Mouse (Mus musculus) kidney, embryonic 16.5 days (tissue): ENCODE results near the gene Mettl1. TPM values are rescaled to one million over a fixed set of nuclear protein-coding genes. Genes with fewer than 3 reads are reported as not detected.

Source experiments
- ATAC-seq: fragments of 200-750 bp; cut with Nextera tagmentation; 2 replicates; pipeline ENCODE4 v1.8.0; 2017; ENCODE audit warnings: moderate TSS enrichment; ENCODE audit not compliant: low FRiP score, low TSS enrichment
- H3K27ac ChIP-seq: fragments of 300-500 bp; sonication (generic); 2 replicates; pipeline ENCODE4 v1.5.1; 2014; ENCODE audit warnings: low read length
- H3K27me3 ChIP-seq: fragments of 300-500 bp; sonication (generic); 2 replicates; pipeline ENCODE4 v1.6.1; 2014; ENCODE audit warnings: low read length, control low read depth, mixed read lengths; ENCODE audit not compliant: insufficient read depth
- H3K36me3 ChIP-seq: fragments of 300-500 bp; sonication (generic); 2 replicates; pipeline ENCODE4 v1.6.1; 2014; ENCODE audit warnings: low read length, control low read depth, mixed read lengths; ENCODE audit not compliant: insufficient read depth
- H3K4me1 ChIP-seq: fragments of 300-500 bp; sonication (generic); 2 replicates; pipeline ENCODE4 v1.6.1; 2014; ENCODE audit warnings: low read length, control low read depth, mixed read lengths; ENCODE audit not compliant: insufficient read depth
- H3K4me2 ChIP-seq: fragments of 300-500 bp; sonication (generic); replicated peaks from 2 replicates; pipeline ENCODE4 v1.6.1; 2014; ENCODE audit warnings: low read depth, low read length
- H3K4me3 ChIP-seq: fragments of 300-500 bp; sonication (generic); 2 replicates; pipeline ENCODE4 v1.5.1; 2014; ENCODE audit warnings: mild to moderate bottlenecking, low read length
- H3K9ac ChIP-seq: fragments of 300-500 bp; sonication (generic); replicated peaks from 2 replicates; pipeline ENCODE4 v1.6.1; 2014; ENCODE audit warnings: low read length
- H3K9me3 ChIP-seq: fragments of 300-500 bp; sonication (generic); 2 replicates; pipeline ENCODE4 v1.6.1; 2016; ENCODE audit warnings: low read length, control low read depth
- WGBS: fragments of 180-500 bp; shearing (Covaris S2); extraction: QIAGEN DNeasy Blood & Tissue Kit; methylation state at CpG from one replicate; pipeline ENCODE4 v1.1.7; 2014; 5-methylcytosine and 5-hydroxymethylcytosine counted together
- polyA plus RNA-seq: library from polyadenylated mRNA; unstranded; fragments of >200 nt; fragmentation: Nextera tagmentation; extraction: Ambion mirVana; gene quantifications from 2 replicates; pipeline ENCODE4 v1.2.1, GENCODE M21; 2015

Gene Mettl1
- polyA plus RNA-seq, result 52.8 and 58.2 TPM in 2 replicates

GRCm38 (mm10) chr10:127041274-127041766, at the start of gene Mettl1, which contains the start of gene Eef1akmt3:
TSS of gene Mettl1 (plus strand) at chr10:127041414.
TSS of gene Eef1akmt3 (minus strand) at chr10:127041513.
- ATAC-seq, result peak; percentile 50
- WGBS, result under 1% methylated on average over 28 of the region's 28 CpGs
- H3K4me3 ChIP-seq, result peak within 1 kb of the TSS; percentile 79

DNA sequence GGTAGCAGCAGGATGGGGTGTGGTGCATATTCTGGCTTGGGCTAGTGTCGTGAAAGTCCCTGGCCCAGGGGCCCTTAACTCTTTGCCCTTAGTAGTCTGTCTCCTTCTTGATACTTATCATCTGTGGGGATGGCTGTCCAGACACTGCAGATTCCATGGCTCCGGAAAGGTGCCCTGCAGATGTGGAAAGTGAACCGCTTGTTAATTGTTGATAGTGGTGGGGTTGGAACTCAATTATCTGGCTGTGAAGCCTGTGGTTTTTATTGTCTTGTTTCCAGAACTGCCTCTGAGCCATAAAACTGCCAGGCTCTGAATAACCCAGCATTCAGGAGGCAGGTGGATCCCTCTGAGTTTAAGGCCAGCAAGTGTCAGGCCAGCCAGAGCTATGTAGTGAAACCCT, 49.5 kb upstream of the Mettl1 start:
- H3K4me3 ChIP-seq, result no peak overlapping the region
- H3K36me3 ChIP-seq, result peaks cover 47% of the 10 kb centered on the region
- H3K27ac ChIP-seq, result no peak overlapping the region
- H3K27me3 ChIP-seq, result no peaks in the 10 kb centered on the region
- WGBS, result 46% methylated on average over 3 of the region's 3 CpGs
- H3K9ac ChIP-seq, result no peak overlapping the region
- H3K4me2 ChIP-seq, result no peak overlapping the region
- H3K9me3 ChIP-seq, result no peaks in the 10 kb centered on the region
- peaks cover 36% of the 10 kb centered on the region for H3K4me1 ChIP-seq
- no peak for ATAC-seq

More at GRCm38 (mm10) chr10:127041274-127041766, at the start of gene Mettl1, which contains the start of gene Eef1akmt3:
- peak within 1 kb of the TSS; percentile 59 for H3K27ac ChIP-seq
- H3K9me3 ChIP-seq, result no peaks in the 10 kb centered on the region
- H3K27me3 ChIP-seq, result no peaks in the 10 kb centered on the region; the same call in 1 of the 2 replicates
- H3K9ac ChIP-seq, result peak within 1 kb of the TSS; percentile 73
- H3K4me2 ChIP-seq, result peak within 1 kb of the TSS; percentile 99
- peaks cover 11% of the 10 kb centered on the region for H3K4me1 ChIP-seq
- peaks cover 8% of the 10 kb centered on the region for H3K36me3 ChIP-seq

DNA sequence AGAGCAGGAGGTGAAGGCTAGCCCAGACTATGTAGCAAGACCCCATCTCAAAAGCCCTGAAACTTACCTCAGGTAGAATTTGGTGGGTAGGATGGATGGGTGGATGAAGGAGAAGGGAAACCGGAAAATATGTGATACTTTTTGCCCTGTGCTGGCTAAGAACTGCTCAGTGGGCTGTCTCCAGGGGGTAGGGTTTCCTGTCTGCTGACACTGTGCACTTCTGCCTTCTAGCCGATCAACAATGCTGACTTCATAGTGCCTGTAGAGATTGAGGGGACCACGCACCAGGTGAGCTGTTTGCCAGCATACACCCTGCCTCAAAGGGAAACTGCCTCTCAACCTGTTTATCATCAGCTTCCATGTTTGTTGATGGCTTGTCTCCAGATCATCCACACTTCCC, 47.6 kb upstream of the Mettl1 start:
- 89% methylated on average over 3 of the region's 3 CpGs for WGBS
- Histone ChIP-seq H3K27ac (no peak overlapping the region), H3K4me2 (no peak overlapping the region), H3K9ac (no peak overlapping the region), H3K9me3 (no peaks in the 10 kb centered on the region), H3K36me3 (peaks cover 62% of the 10 kb centered on the region), H3K4me3 (no peak overlapping the region), H3K4me1 (peaks cover 16% of the 10 kb centered on the region), H3K27me3 (no peaks in the 10 kb centered on the region)
- no peak for ATAC-seq

DNA sequence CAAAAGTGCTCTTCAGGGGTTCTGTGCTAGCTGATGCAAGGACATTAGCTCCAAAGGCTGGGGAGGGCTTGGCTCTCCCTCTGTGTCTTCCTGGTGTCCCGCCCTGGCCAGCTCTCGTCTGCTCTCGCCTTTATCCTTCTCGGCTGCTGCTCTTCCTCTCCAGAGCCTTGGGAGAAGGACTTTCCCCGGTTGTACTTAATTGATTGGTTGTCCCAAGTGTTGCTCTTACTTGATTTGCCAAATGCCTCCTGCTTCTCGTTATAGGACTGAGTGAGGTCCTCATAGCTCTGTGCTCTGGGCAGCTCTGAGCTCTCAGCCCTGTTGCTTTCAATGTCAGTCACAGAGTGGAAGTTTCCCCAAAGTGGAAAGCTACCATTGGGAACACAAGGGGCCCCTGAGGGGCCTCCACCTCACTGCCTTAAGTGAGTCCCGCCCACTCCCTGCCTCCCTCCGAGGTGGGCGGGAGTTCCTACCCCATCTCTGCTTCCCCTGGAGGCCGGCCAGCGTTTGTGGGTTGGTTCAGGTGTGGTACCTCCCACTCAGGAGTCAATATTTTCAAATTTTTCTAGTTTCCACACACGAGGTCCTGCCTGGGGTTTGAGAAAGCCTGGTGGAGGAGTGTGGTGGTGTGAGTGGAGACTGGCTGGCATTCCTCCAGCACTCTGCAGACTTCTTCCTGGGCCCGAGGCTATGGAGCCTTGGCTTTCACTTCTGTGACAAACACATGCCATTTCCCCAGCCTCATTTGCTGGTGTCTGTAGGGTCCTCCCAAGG, 43.7 kb upstream of the Mettl1 start:
- H3K4me2 ChIP-seq, result no peak overlapping the region
- peak; percentile 10; the same call in 1 of the 2 replicates for ATAC-seq
- H3K36me3 ChIP-seq, result peaks cover 68% of the 10 kb centered on the region
- no peak overlapping the region for H3K27ac ChIP-seq
- no peaks in the 10 kb centered on the region for H3K4me1 ChIP-seq
- 62% methylated on average over 13 of the region's 13 CpGs for WGBS
- H3K27me3 ChIP-seq, result no peaks in the 10 kb centered on the region
- no peak overlapping the region for H3K9ac ChIP-seq
- H3K4me3 ChIP-seq, result no peak overlapping the region
- H3K9me3 ChIP-seq, result no peaks in the 10 kb centered on the region

GRCm38 (mm10) chr10:127000529-127000928, 40.7 kb upstream of the Mettl1 start, which contains the start of gene Avil:
TSS of gene Avil (plus strand) at chr10:127000709.
- H3K27ac ChIP-seq, result no peak within 1 kb of the TSS
- WGBS, result 89% methylated on average over 5 of the region's 5 CpGs
- no peaks in the 10 kb centered on the region for H3K9me3 ChIP-seq
- no peak for ATAC-seq
- no peak within 1 kb of the TSS for H3K9ac ChIP-seq
- no peaks in the 10 kb centered on the region for H3K4me1 ChIP-seq
- peaks cover 38% of the 10 kb centered on the region for H3K36me3 ChIP-seq
- no peak within 1 kb of the TSS for H3K4me3 ChIP-seq
- no peak within 1 kb of the TSS for H3K4me2 ChIP-seq
- no peaks in the 10 kb centered on the region for H3K27me3 ChIP-seq

DNA sequence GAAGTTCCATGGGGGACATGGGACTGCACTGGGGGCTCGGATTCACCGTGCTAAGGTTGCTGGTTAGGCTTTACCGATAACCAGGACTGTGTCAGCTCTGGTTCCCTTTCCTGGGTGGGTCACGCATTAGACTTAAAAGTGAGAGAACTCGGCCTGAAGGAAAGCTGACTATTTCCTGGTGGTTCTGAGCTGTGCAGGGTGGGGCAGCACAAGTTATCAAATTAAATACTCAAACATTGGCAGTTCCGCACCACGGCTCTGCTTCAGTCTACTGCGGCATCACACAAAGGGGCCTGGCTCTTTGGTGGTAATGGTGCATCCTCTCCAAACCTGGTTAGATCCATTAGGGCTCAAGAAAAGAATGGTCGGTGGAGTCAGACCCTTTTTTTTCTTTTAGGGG, 39.9 kb upstream of the Mettl1 start:
- Histone ChIP-seq H3K4me2 (no peak overlapping the region), H3K27ac (no peak overlapping the region), H3K36me3 (peaks cover 30% of the 10 kb centered on the region), H3K27me3 (no peaks in the 10 kb centered on the region), H3K9ac (no peak overlapping the region), H3K9me3 (no peaks in the 10 kb centered on the region), H3K4me1 (no peaks in the 10 kb centered on the region), H3K4me3 (no peak overlapping the region)
- 85% methylated on average over 9 of the region's 9 CpGs for WGBS
- no peak for ATAC-seq

GRCm38 (mm10) chr10:127002056-127002455, 39.2 kb upstream of the Mettl1 start:
- Histone ChIP-seq H3K36me3 (peaks cover 30% of the 10 kb centered on the region), H3K4me1 (no peaks in the 10 kb centered on the region), H3K4me3 (no peak overlapping the region), H3K4me2 (no peak overlapping the region), H3K9ac (no peak overlapping the region), H3K27ac (no peak overlapping the region), H3K9me3 (no peaks in the 10 kb centered on the region), H3K27me3 (no peaks in the 10 kb centered on the region)
- no peak for ATAC-seq
- WGBS, result 95% methylated on average over 1 of the region's 1 CpGs

DNA sequence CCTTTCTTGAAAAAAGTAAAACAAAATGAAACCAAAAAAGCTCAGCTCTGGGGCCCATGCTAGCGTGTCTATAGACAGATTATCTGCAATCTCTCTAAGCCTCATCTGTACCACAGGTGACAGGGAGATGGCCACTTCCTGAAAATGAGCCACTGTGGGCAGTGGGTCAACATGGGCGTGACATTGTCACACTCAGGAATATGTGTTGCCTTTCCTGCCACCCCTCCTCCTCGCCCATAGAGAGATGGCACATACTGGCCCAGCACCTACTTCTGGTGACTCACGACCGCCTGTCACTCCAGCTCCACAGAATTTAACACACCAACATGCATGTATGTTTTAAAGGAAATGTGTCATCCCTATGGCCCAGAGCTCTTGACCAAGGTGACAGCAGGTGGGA, 38.4 kb upstream of the Mettl1 start:
- Histone ChIP-seq H3K9me3 (no peaks in the 10 kb centered on the region), H3K4me1 (no peaks in the 10 kb centered on the region), H3K4me2 (no peak overlapping the region), H3K27me3 (no peaks in the 10 kb centered on the region), H3K9ac (no peak overlapping the region), H3K4me3 (no peak overlapping the region), H3K36me3 (peaks cover 24% of the 10 kb centered on the region), H3K27ac (no peak overlapping the region)
- 84% methylated on average over 5 of the region's 5 CpGs for WGBS
- no peak for ATAC-seq

DNA sequence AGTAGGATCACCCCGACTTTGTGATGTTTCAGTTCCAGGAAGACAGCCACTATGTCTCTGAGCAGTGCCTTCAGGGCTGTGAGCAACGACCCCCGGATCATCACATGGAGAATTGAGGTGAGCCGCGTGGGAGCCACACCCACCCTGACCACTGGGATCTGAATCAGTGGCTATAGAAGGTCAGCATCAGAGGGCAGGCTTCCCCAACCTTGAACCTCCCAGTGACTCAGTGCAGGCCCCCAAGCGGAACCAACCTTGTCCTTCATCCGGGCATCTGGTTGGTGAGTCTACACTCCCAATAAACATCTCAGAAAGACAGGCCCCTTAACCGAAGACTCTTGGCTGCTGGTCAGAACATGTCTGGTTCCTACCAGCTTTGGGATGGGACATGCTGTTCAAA, 37.9 kb upstream of the Mettl1 start:
- ATAC-seq, result no peak
- Histone ChIP-seq H3K27ac (no peak overlapping the region), H3K4me3 (no peak overlapping the region), H3K9ac (no peak overlapping the region), H3K27me3 (no peaks in the 10 kb centered on the region), H3K36me3 (peaks cover 18% of the 10 kb centered on the region), H3K9me3 (no peaks in the 10 kb centered on the region), H3K4me1 (no peaks in the 10 kb centered on the region), H3K4me2 (no peak overlapping the region)
- 70% methylated on average over 8 of the region's 8 CpGs for WGBS

DNA sequence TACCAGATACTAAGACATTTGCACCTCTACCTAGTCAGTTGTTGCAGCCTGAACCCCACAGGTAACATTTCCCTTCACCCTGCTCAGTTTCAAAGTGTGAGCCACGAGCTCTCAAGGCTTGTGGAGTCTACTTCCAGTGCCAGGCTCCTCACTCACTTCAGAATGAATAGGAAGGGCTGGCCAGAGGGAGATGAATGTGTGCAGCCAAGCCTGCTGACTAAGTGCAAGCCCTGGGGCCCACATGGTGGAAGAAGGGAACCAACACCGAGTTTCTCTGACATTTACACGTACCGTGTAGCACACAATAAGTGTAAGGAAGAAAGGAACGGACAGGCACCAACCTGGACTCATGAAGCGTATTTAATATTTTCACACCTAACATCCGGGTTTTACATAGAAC, 37.4 kb upstream of the Mettl1 start:
- H3K9ac ChIP-seq, result no peak overlapping the region
- H3K4me3 ChIP-seq, result no peak overlapping the region
- ATAC-seq, result no peak
- 78% methylated on average over 7 of the region's 7 CpGs for WGBS
- H3K27ac ChIP-seq, result no peak overlapping the region
- no peaks in the 10 kb centered on the region for H3K27me3 ChIP-seq
- H3K4me2 ChIP-seq, result no peak overlapping the region
- no peaks in the 10 kb centered on the region for H3K4me1 ChIP-seq
- H3K36me3 ChIP-seq, result peaks cover 14% of the 10 kb centered on the region; the same call in 1 of the 2 replicates
- no peaks in the 10 kb centered on the region for H3K9me3 ChIP-seq
